Mouse (Mus musculus) hindbrain, embryonic 14.5 days (tissue): ENCODE data around the gene Thada. TPM values are rescaled to one million over a fixed set of nuclear protein-coding genes. Genes with fewer than 3 reads are reported as not detected.

Experiments
- ATAC-seq: fragments of 200-750 bp; cut with Nextera tagmentation; 2 replicates; pipeline ENCODE4 v1.8.0; 2017; ENCODE audit warnings: moderate number of reproducible peaks, mild to moderate bottlenecking, moderate TSS enrichment, moderate library complexity; ENCODE audit not compliant: low FRiP score
- DNase-seq: peaks from one replicate; pipeline ENCODE4 v3.0.0-alpha.2; 2015; ENCODE audit warnings: low spot score
- H3K27ac ChIP-seq: fragments of 300-500 bp; sonication (generic); 2 replicates; pipeline ENCODE4 v1.5.1; 2014; ENCODE audit warnings: mild to moderate bottlenecking, moderate library complexity
- H3K27me3 ChIP-seq: fragments of 300-500 bp; sonication (generic); 2 replicates; pipeline ENCODE4 v1.6.1; 2014; ENCODE audit warnings: mild to moderate bottlenecking, low read length, mixed read lengths; ENCODE audit not compliant: control insufficient read depth, insufficient read depth
- H3K36me3 ChIP-seq: fragments of 300-500 bp; sonication (generic); replicated peaks from 2 replicates; pipeline ENCODE4 v1.6.1; 2014; ENCODE audit not compliant: control insufficient read depth, insufficient read depth
- H3K4me1 ChIP-seq: fragments of 300-500 bp; sonication (generic); replicated peaks from 2 replicates; pipeline ENCODE4 v1.6.1; 2014; ENCODE audit warnings: antibody characterized with exemption, low read length, mixed read lengths; ENCODE audit not compliant: control insufficient read depth, insufficient read depth
- H3K4me2 ChIP-seq: fragments of 300-500 bp; sonication (generic); replicated peaks from 2 replicates; pipeline ENCODE4 v1.6.1; 2014; ENCODE audit warnings: mild to moderate bottlenecking, moderate library complexity
- H3K4me3 ChIP-seq: fragments of 300-500 bp; sonication (generic); replicated peaks from 2 replicates; pipeline ENCODE4 v1.5.1; 2014; ENCODE audit warnings: mild to moderate bottlenecking, low read length
- H3K9ac ChIP-seq: fragments of 300-500 bp; sonication (generic); 2 replicates; pipeline ENCODE4 v1.6.1; 2014
- H3K9me3 ChIP-seq: fragments of 300-500 bp; sonication (generic); 2 replicates; pipeline ENCODE4 v1.6.1; 2016; ENCODE audit warnings: low read length; ENCODE audit not compliant: control insufficient read depth
- WGBS: fragments of 180-500 bp; shearing (Covaris S2); extraction: QIAGEN DNeasy Blood & Tissue Kit; methylation state at CpG from one replicate; pipeline ENCODE4 v1.1.7; 2014; 5-methylcytosine and 5-hydroxymethylcytosine counted together
- polyA plus RNA-seq: library from polyadenylated mRNA; unstranded; fragments of >200 nt; fragmentation: Nextera tagmentation; extraction: Ambion mirVana; gene quantifications from 2 replicates; pipeline ENCODE4 v1.2.1, GENCODE M21; 2014

The Thada gene
- polyA plus RNA-seq, 1 experiment from 2014 or later: 9.0 TPM

GRCm38 (mm10) chr17:84282388-84283280 is 183.4 kb downstream of the Thada start:
- 88% methylated on average over 8 of the region's 8 CpGs for WGBS

GRCm38 (mm10) chr17:84279001-84279400 is 187.0 kb downstream of the Thada start:
- Histone ChIP-seq H3K9me3 (no peaks in the 10 kb centered on the region), H3K4me3 (no peak overlapping the region), H3K27me3 (no peaks in the 10 kb centered on the region), H3K9ac (no peak overlapping the region), H3K4me2 (no peak overlapping the region), H3K36me3 (no peaks in the 10 kb centered on the region), H3K27ac (no peak overlapping the region), H3K4me1 (peaks cover 8% of the 10 kb centered on the region)
- ATAC-seq (no peak), DNase-seq (no peak)
- 87% methylated on average over 8 of the region's 8 CpGs for WGBS

More at GRCm38 (mm10) chr17:84282388-84283280, 183.4 kb downstream of the Thada start:
- Histone ChIP-seq H3K27me3 (no peaks in the 10 kb centered on the region), H3K36me3 (no peaks in the 10 kb centered on the region), H3K9me3 (no peaks in the 10 kb centered on the region), H3K4me3 (no peak overlapping the region), H3K9ac (no peak overlapping the region), H3K4me2 (no peak overlapping the region), H3K4me1 (no peaks in the 10 kb centered on the region), H3K27ac (no peak overlapping the region)
- ATAC-seq (no peak), DNase-seq (no peak)

GRCm38 (mm10) chr17:84278193-84278953 is 187.6 kb downstream of the Thada start:
- Histone ChIP-seq H3K9ac (no peak overlapping the region), H3K4me1 (peaks cover 10% of the 10 kb centered on the region), H3K4me2 (no peak overlapping the region), H3K9me3 (no peaks in the 10 kb centered on the region), H3K36me3 (no peaks in the 10 kb centered on the region), H3K4me3 (no peak overlapping the region), H3K27ac (no peak overlapping the region), H3K27me3 (no peaks in the 10 kb centered on the region)
- DNase-seq (no peak), ATAC-seq (no peak)
- WGBS: 88% methylated on average over 5 of the region's 5 CpGs

- no peaks in the 10 kb centered on the region for H3K36me3 ChIP-seq
- H3K4me2 ChIP-seq: no peak overlapping the region
- no peaks in the 10 kb centered on the region for H3K9me3 ChIP-seq
- H3K4me3 ChIP-seq: no peak overlapping the region
- WGBS: 68% methylated on average over 3 of the region's 3 CpGs
- H3K27me3 ChIP-seq: no peaks in the 10 kb centered on the region
- peak overlapping the region; percentile 64 for H3K27ac ChIP-seq
- H3K4me1 ChIP-seq: peaks cover 10% of the 10 kb centered on the region
- no peak for ATAC-seq
- no peak overlapping the region for H3K9ac ChIP-seq
- DNase-seq: no peak
These were observed 191.0 kb downstream of the Thada start for GRCm38 (mm10) chr17:84274999-84275398.

- no peak overlapping the region for H3K4me2 ChIP-seq
- no peaks in the 10 kb centered on the region for H3K27me3 ChIP-seq
- 33% methylated on average over 6 of the region's 6 CpGs for WGBS
- DNase-seq: peak; percentile 40
- no peak overlapping the region; the same call in 1 of the 2 replicates for H3K9ac ChIP-seq
- no peaks in the 10 kb centered on the region for H3K9me3 ChIP-seq
- peaks cover 10% of the 10 kb centered on the region for H3K4me1 ChIP-seq
- no peak overlapping the region for H3K4me3 ChIP-seq
- H3K27ac ChIP-seq: peak overlapping the region; percentile 64
- no peaks in the 10 kb centered on the region for H3K36me3 ChIP-seq
- ATAC-seq: peak; percentile 43; the same call in 1 of the 2 replicates
These were observed 191.8 kb downstream of the Thada start for GRCm38 (mm10) chr17:84274163-84274562.

GRCm38 (mm10) chr17:84272557-84273261 is 193.3 kb downstream of the Thada start:
- H3K9me3 ChIP-seq: no peaks in the 10 kb centered on the region
- no peak overlapping the region for H3K4me3 ChIP-seq
- ATAC-seq: no peak
- no peak overlapping the region for H3K4me2 ChIP-seq
- no peak overlapping the region for H3K9ac ChIP-seq
- no peak for DNase-seq
- no peaks in the 10 kb centered on the region for H3K36me3 ChIP-seq
- 80% methylated on average over 5 of the region's 5 CpGs for WGBS
- no peak overlapping the region for H3K27ac ChIP-seq
- H3K27me3 ChIP-seq: no peaks in the 10 kb centered on the region
- H3K4me1 ChIP-seq: peaks cover 10% of the 10 kb centered on the region

GRCm38 (mm10) chr17:84271566-84272202 is 194.3 kb downstream of the Thada start:
- no peak for DNase-seq
- no peak overlapping the region for H3K4me3 ChIP-seq
- no peaks in the 10 kb centered on the region for H3K36me3 ChIP-seq
- no peaks in the 10 kb centered on the region for H3K27me3 ChIP-seq
- H3K27ac ChIP-seq: no peak overlapping the region
- H3K9ac ChIP-seq: no peak overlapping the region
- no peak for ATAC-seq
- no peaks in the 10 kb centered on the region for H3K9me3 ChIP-seq
- H3K4me1 ChIP-seq: peaks cover 10% of the 10 kb centered on the region
- H3K4me2 ChIP-seq: no peak overlapping the region
- 94% methylated on average over 6 of the region's 6 CpGs for WGBS

GRCm38 (mm10) chr17:84269722-84270121 is 196.3 kb downstream of the Thada start:
- 88% methylated on average over 5 of the region's 5 CpGs for WGBS

More at GRCm38 (mm10) chr17:84269722-84270121, 196.3 kb downstream of the Thada start:
- DNase-seq (no peak), ATAC-seq (no peak)
- Histone ChIP-seq H3K27ac (no peak overlapping the region), H3K4me2 (no peak overlapping the region), H3K36me3 (no peaks in the 10 kb centered on the region), H3K4me3 (no peak overlapping the region), H3K4me1 (peaks cover 10% of the 10 kb centered on the region), H3K9ac (no peak overlapping the region), H3K27me3 (no peaks in the 10 kb centered on the region), H3K9me3 (no peaks in the 10 kb centered on the region)
